Mouse (Mus musculus) neural tube, embryonic 11.5 days (tissue): ENCODE results near the gene Tmem72. TPM values are rescaled to one million over a fixed set of nuclear protein-coding genes. Genes with fewer than 3 reads are reported as not detected.
A peak's percentile ranks its signal among the peaks of the same experiment; 100 is the strongest.

Source experiments
- ATAC-seq: fragments of 200-750 bp; cut with Nextera tagmentation; 2 replicates; pipeline ENCODE4 v1.8.0; 2017; ENCODE audit warnings: moderate number of reproducible peaks, mild to moderate bottlenecking, moderate TSS enrichment, moderate library complexity; ENCODE audit not compliant: insufficient read depth, low FRiP score, low TSS enrichment
- DNase-seq: peaks from one replicate; pipeline ENCODE4 v3.0.0-alpha.2; 2015; ENCODE audit warnings: low spot score
- H3K27ac ChIP-seq: fragments of 300-500 bp; sonication (generic); 2 replicates; pipeline ENCODE4 v1.5.1; 2014; ENCODE audit warnings: low read depth, mild to moderate bottlenecking, low read length
- H3K27me3 ChIP-seq: fragments of 300-500 bp; sonication (generic); 2 replicates; pipeline ENCODE4 v1.6.1; 2014; ENCODE audit warnings: mild to moderate bottlenecking, low read length, mixed read lengths; ENCODE audit not compliant: control insufficient read depth, insufficient read depth
- H3K36me3 ChIP-seq: fragments of 300-500 bp; sonication (generic); 2 replicates; pipeline ENCODE4 v1.6.1; 2014; ENCODE audit warnings: mild to moderate bottlenecking, low read length, moderate library complexity, mixed read lengths; ENCODE audit not compliant: control insufficient read depth, insufficient read depth
- H3K4me1 ChIP-seq: fragments of 300-500 bp; sonication (generic); 2 replicates; pipeline ENCODE4 v1.6.1; 2014; ENCODE audit warnings: low read length, mixed read lengths; ENCODE audit not compliant: control insufficient read depth, insufficient read depth
- H3K4me2 ChIP-seq: fragments of 300-500 bp; sonication (generic); 2 replicates; pipeline ENCODE4 v1.6.1; 2014; ENCODE audit warnings: low read depth, mild to moderate bottlenecking, moderate library complexity
- H3K4me3 ChIP-seq: fragments of 300-500 bp; sonication (generic); 2 replicates; pipeline ENCODE4 v1.5.1; 2014; ENCODE audit warnings: low read depth, low read length
- H3K9ac ChIP-seq: fragments of 300-500 bp; sonication (generic); 2 replicates; pipeline ENCODE4 v1.6.1; 2014; ENCODE audit warnings: mild to moderate bottlenecking, low read length
- H3K9me3 ChIP-seq: fragments of 300-500 bp; sonication (generic); 2 replicates; pipeline ENCODE4 v1.6.1; 2016; ENCODE audit warnings: low read length; ENCODE audit not compliant: control insufficient read depth
- WGBS: fragments of 180-500 bp; shearing (Covaris S2); extraction: QIAGEN DNeasy Blood & Tissue Kit; methylation state at CpG from one replicate; pipeline ENCODE4 v1.1.7; 2014; 5-methylcytosine and 5-hydroxymethylcytosine counted together
- polyA plus RNA-seq: library from polyadenylated mRNA; unstranded; fragments of >200 nt; fragmentation: Nextera tagmentation; extraction: Ambion mirVana; gene quantifications from 2 replicates; pipeline ENCODE4 v1.2.1, GENCODE M21; 2014

Gene Tmem72
- polyA plus RNA-seq, 1 experiment from 2014 or later = 0.04 TPM

GRCm38 (mm10) chr6:116700821-116701220, 15.9 kb downstream of the Tmem72 start:
- ATAC-seq = no peak
- Histone ChIP-seq H3K9me3 (no peaks in the 10 kb centered on the region), H3K9ac (no peak overlapping the region), H3K4me2 (no peak overlapping the region), H3K27me3 (no peaks in the 10 kb centered on the region), H3K4me1 (no peaks in the 10 kb centered on the region), H3K27ac (no peak overlapping the region), H3K36me3 (no peaks in the 10 kb centered on the region), H3K4me3 (no peak overlapping the region)
- no peak for DNase-seq

GRCm38 (mm10) chr6:116697896-116698425, 18.8 kb downstream of the Tmem72 start:
- WGBS = 87% methylated on average over 4 of the region's 4 CpGs

GRCm38 (mm10) chr6:116697413-116697812, 19.3 kb downstream of the Tmem72 start:
- no peak overlapping the region for H3K27ac ChIP-seq
- no peak overlapping the region for H3K4me2 ChIP-seq
- no peaks in the 10 kb centered on the region for H3K36me3 ChIP-seq
- H3K9ac ChIP-seq = no peak overlapping the region
- DNase-seq (peak; percentile 21), ATAC-seq (no peak)
- no peaks in the 10 kb centered on the region for H3K9me3 ChIP-seq
- H3K4me3 ChIP-seq = no peak overlapping the region
- H3K27me3 ChIP-seq = no peaks in the 10 kb centered on the region
- H3K4me1 ChIP-seq = no peaks in the 10 kb centered on the region
- 64% methylated on average over 2 of the region's 2 CpGs for WGBS

More at GRCm38 (mm10) chr6:116697896-116698425, 18.8 kb downstream of the Tmem72 start:
- ATAC-seq (no peak), DNase-seq (no peak)
- Histone ChIP-seq H3K4me3 (no peak overlapping the region), H3K4me1 (no peaks in the 10 kb centered on the region), H3K27me3 (no peaks in the 10 kb centered on the region), H3K4me2 (no peak overlapping the region), H3K9ac (no peak overlapping the region), H3K36me3 (no peaks in the 10 kb centered on the region), H3K9me3 (no peaks in the 10 kb centered on the region), H3K27ac (no peak overlapping the region)

GRCm38 (mm10) chr6:116694346-116694745, 22.4 kb downstream of the Tmem72 start:
- no peaks in the 10 kb centered on the region for H3K36me3 ChIP-seq
- H3K27ac ChIP-seq = no peak overlapping the region
- H3K9me3 ChIP-seq = no peaks in the 10 kb centered on the region
- no peak for DNase-seq
- no peak overlapping the region for H3K9ac ChIP-seq
- H3K4me3 ChIP-seq = no peak overlapping the region
- no peaks in the 10 kb centered on the region for H3K27me3 ChIP-seq
- H3K4me2 ChIP-seq = no peak overlapping the region
- WGBS = 90% methylated on average over 3 of the region's 3 CpGs
- no peak for ATAC-seq
- no peaks in the 10 kb centered on the region for H3K4me1 ChIP-seq

GRCm38 (mm10) chr6:116693639-116694038, 23.1 kb downstream of the Tmem72 start:
- WGBS = 91% methylated on average over 4 of the region's 4 CpGs
- Histone ChIP-seq H3K4me1 (no peaks in the 10 kb centered on the region), H3K4me2 (no peak overlapping the region), H3K9me3 (no peaks in the 10 kb centered on the region), H3K36me3 (no peaks in the 10 kb centered on the region), H3K27me3 (no peaks in the 10 kb centered on the region), H3K9ac (no peak overlapping the region), H3K27ac (no peak overlapping the region), H3K4me3 (no peak overlapping the region)
- DNase-seq (no peak), ATAC-seq (no peak)

- no peak overlapping the region for H3K9ac ChIP-seq
- 56% methylated on average over 6 of the region's 6 CpGs for WGBS
- no peak for DNase-seq
- no peak overlapping the region for H3K27ac ChIP-seq
- H3K4me3 ChIP-seq = no peak overlapping the region
- H3K9me3 ChIP-seq = no peaks in the 10 kb centered on the region
- no peak for ATAC-seq
- no peaks in the 10 kb centered on the region for H3K36me3 ChIP-seq
- no peak overlapping the region for H3K4me2 ChIP-seq
- no peaks in the 10 kb centered on the region for H3K27me3 ChIP-seq
- no peaks in the 10 kb centered on the region for H3K4me1 ChIP-seq
Measured at GRCm38 (mm10) chr6:116682317-116682716, 34.4 kb downstream of the Tmem72 start.

GRCm38 (mm10) chr6:116679563-116680288, 37.0 kb downstream of the Tmem72 start:
- H3K27me3 ChIP-seq = no peaks in the 10 kb centered on the region
- no peak overlapping the region for H3K4me2 ChIP-seq
- ATAC-seq (no peak), DNase-seq (no peak)
- no peaks in the 10 kb centered on the region for H3K36me3 ChIP-seq
- no peaks in the 10 kb centered on the region for H3K9me3 ChIP-seq
- WGBS = 81% methylated on average over 5 of the region's 5 CpGs
- H3K9ac ChIP-seq = no peak overlapping the region
- no peak overlapping the region for H3K4me3 ChIP-seq
- H3K27ac ChIP-seq = no peak overlapping the region
- H3K4me1 ChIP-seq = no peaks in the 10 kb centered on the region

- Histone ChIP-seq H3K4me2 (no peak overlapping the region), H3K9me3 (no peaks in the 10 kb centered on the region), H3K27me3 (no peaks in the 10 kb centered on the region), H3K27ac (no peak overlapping the region), H3K4me3 (no peak overlapping the region), H3K9ac (no peak overlapping the region), H3K36me3 (no peaks in the 10 kb centered on the region), H3K4me1 (0 out of 2 replicates have a peak, but pooled peaks cover 3% of the 10 kb centered on the region)
- WGBS = 69% methylated on average over 6 of the region's 6 CpGs
- ATAC-seq (no peak), DNase-seq (no peak)
Measured at GRCm38 (mm10) chr6:116677321-116677720, 39.4 kb downstream of the Tmem72 start.

- Histone ChIP-seq H3K27me3 (no peaks in the 10 kb centered on the region), H3K9me3 (no peaks in the 10 kb centered on the region), H3K27ac (no peak overlapping the region), H3K4me3 (no peak overlapping the region), H3K9ac (no peak overlapping the region), H3K4me1 (peaks cover 7% of the 10 kb centered on the region; the same call in 1 of the 2 replicates), H3K36me3 (no peaks in the 10 kb centered on the region), H3K4me2 (no peak overlapping the region)
- 75% methylated on average over 10 of the region's 10 CpGs for WGBS
- no peak for ATAC-seq
- DNase-seq = no peak
Measured at GRCm38 (mm10) chr6:116676355-116676913, 40.3 kb downstream of the Tmem72 start.
